Mouse (Mus musculus) intestine, embryonic 16.5 days (tissue): ENCODE data around the gene Alad. TPM values are rescaled to one million over a fixed set of nuclear protein-coding genes. Genes with fewer than 3 reads are reported as not detected.

Experiments
- ATAC-seq: fragments of 200-750 bp; cut with Nextera tagmentation; 2 replicates; pipeline ENCODE4 v1.8.0; 2017; ENCODE audit warnings: moderate TSS enrichment, moderate library complexity
- H3K27ac ChIP-seq: fragments of 300-500 bp; sonication (generic); 2 replicates; pipeline ENCODE4 v1.5.1; 2014; ENCODE audit warnings: mild to moderate bottlenecking, low read length
- H3K27me3 ChIP-seq: fragments of 300-500 bp; sonication (generic); replicated peaks from 2 replicates; pipeline ENCODE4 v1.6.1; 2014; ENCODE audit warnings: low read length, control low read depth, mixed read lengths; ENCODE audit not compliant: control insufficient read depth, insufficient read depth
- H3K36me3 ChIP-seq: fragments of 300-500 bp; sonication (generic); 2 replicates; pipeline ENCODE4 v1.6.1; 2014; ENCODE audit warnings: low read length, control low read depth; ENCODE audit not compliant: control insufficient read depth, insufficient read depth
- H3K4me1 ChIP-seq: fragments of 300-500 bp; sonication (generic); 2 replicates; pipeline ENCODE4 v1.6.1; 2014; ENCODE audit warnings: low read length, control low read depth, mixed read lengths; ENCODE audit not compliant: control insufficient read depth, insufficient read depth
- H3K4me2 ChIP-seq: fragments of 300-500 bp; sonication (generic); 2 replicates; pipeline ENCODE4 v1.6.1; 2014; ENCODE audit warnings: low read depth, low read length, control low read depth
- H3K4me3 ChIP-seq: fragments of 300-500 bp; sonication (generic); 2 replicates; pipeline ENCODE4 v1.5.1; 2014; ENCODE audit warnings: mild to moderate bottlenecking, low read length
- H3K9ac ChIP-seq: fragments of 300-500 bp; sonication (generic); 2 replicates; pipeline ENCODE4 v1.6.1; 2014; ENCODE audit warnings: low read depth, low read length
- H3K9me3 ChIP-seq: fragments of 300-500 bp; sonication (generic); 2 replicates; pipeline ENCODE4 v1.6.1; 2016; ENCODE audit warnings: low read length, control low read depth; ENCODE audit not compliant: control insufficient read depth
- WGBS: fragments of 180-500 bp; shearing (Covaris S2); extraction: QIAGEN DNeasy Blood & Tissue Kit; methylation state at CpG from one replicate; pipeline ENCODE4 v1.1.7; 2014; 5-methylcytosine and 5-hydroxymethylcytosine counted together
- polyA plus RNA-seq: library from polyadenylated mRNA; unstranded; fragments of >200 nt; fragmentation: Nextera tagmentation; extraction: Ambion mirVana; gene quantifications from 2 replicates; pipeline ENCODE4 v1.2.1, GENCODE M21; 2015

Gene Alad
- polyA plus RNA-seq, 1 experiment from 2014 or later: 191 TPM

DNA sequence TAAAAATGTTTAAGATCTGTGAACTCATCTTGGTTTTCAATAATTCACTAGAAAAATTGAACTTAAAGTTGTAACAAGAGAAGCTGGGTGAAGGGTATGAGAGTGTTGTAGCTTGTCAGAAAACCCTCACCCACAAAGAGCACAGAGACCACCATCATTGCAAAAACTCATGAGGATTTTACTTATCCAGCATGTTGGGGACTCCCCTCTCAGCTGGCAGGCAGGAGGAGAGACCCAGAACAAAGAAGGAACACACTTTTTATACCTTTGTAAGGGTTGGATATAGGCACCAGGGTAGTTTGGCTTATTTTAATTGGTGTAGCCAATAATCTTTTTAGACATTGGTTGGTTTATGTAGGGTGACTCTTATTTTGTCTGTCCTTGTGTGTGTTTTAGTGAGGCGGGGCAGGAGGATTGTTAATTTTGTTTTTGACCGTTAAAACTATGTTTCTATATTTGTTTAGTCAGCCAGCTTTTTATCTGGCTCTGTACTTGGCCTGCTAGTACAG lies 1.2 kb upstream of the Alad start:
- Histone ChIP-seq H3K4me1 (peaks cover 31% of the 10 kb centered on the region), H3K4me3 (no peak overlapping the region), H3K4me2 (no peak overlapping the region; the same call in 1 of the 2 replicates), H3K27me3 (no peaks in the 10 kb centered on the region), H3K36me3 (0 out of 2 replicates have a peak, but pooled peaks cover 2% of the 10 kb centered on the region), H3K27ac (no peak overlapping the region), H3K9me3 (no peaks in the 10 kb centered on the region), H3K9ac (no peak overlapping the region)
- no peak for ATAC-seq
- WGBS: 72% methylated on average over 2 of the region's 2 CpGs

DNA sequence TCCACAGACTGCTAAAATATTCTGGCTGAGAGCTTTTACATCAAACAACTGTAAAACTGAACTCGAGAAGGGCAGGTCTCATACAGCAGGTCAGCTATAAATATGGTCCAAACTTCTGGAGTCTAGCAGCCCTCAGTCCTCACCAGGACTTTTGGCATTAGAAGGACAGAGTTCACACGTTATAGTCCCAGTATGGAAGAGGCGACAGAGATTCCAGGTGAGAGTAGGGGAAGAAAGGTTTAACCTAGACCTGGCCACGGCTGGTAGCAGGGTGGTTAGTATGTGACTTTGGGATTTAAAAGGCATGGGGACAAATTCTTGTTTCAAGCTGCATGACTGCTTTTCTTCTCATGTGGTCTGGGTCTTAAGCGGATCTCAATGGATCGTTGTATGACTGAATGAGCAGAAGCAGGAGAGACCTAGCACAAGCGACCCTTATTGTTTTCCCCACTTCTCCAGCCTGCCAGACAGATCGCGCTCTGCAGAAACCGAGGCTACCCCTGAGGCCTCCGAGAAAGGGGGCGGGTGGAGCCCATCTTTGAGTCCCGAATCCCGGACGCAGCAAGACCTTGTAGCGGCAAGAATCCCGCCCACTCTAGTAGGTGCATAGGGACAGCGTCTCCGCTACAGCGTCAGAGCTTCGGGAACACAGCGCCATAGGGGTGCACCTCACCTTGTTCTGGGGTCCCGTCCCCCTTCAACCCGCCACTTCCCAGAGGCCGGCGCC lies 433 bp downstream of the Alad start:
- Histone ChIP-seq H3K4me2 (peak overlapping the region; percentile 74), H3K27ac (peak overlapping the region; percentile 97), H3K4me1 (peaks cover 41% of the 10 kb centered on the region), H3K4me3 (peak overlapping the region; percentile 87), H3K27me3 (no peaks in the 10 kb centered on the region), H3K9ac (peak overlapping the region; percentile 87), H3K36me3 (0 out of 2 replicates have a peak, but pooled peaks cover 2% of the 10 kb centered on the region), H3K9me3 (no peaks in the 10 kb centered on the region)
- under 1% methylated on average over 26 of the region's 26 CpGs for WGBS
- ATAC-seq: peak; percentile 57

DNA sequence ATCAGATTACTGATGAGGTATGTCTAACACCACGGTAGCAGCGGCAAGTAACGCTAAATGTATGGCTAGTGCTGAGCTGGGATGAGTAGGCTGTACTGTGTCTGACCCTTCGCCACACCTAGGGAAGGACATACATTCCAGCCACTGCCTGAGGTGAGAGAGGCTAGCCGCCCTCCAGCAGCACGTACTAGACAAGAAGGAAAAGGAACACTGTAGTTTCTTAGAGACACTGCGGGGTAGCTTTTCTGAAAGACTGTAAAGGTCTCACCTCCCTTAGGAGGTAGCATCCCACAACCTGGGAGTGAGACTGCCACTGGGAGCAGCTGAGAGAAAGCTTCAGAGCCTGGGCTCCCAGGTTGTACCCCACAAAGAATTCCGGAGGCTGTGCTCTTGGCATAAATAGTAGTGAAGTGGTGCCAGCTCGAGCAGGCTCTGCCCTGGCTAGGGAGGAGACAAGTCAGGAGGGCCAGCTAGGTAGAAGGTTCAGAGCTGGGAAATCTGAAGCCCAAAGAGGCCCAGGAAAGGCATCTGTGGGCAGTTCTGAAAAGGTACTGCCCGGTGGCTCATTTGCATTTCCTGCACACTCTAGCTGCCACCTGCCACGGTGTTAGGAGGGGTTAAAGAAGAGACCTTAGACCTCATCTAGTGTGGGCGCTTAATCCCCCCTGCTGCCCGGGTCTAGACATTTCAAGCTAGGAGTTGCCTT lies 1.1 kb downstream of the Alad start:
- peak overlapping the region; percentile 97 for H3K27ac ChIP-seq
- H3K27me3 ChIP-seq: no peaks in the 10 kb centered on the region
- WGBS: 29% methylated on average over 13 of the region's 13 CpGs
- ATAC-seq: peak; percentile 63
- peak overlapping the region; percentile 87 for H3K4me3 ChIP-seq
- peak overlapping the region; percentile 74 for H3K4me2 ChIP-seq
- peaks cover under 1% of the 10 kb centered on the region; the same call in 1 of the 2 replicates for H3K36me3 ChIP-seq
- peak overlapping the region; percentile 87 for H3K9ac ChIP-seq
- H3K4me1 ChIP-seq: peaks cover 34% of the 10 kb centered on the region
- no peaks in the 10 kb centered on the region for H3K9me3 ChIP-seq

DNA sequence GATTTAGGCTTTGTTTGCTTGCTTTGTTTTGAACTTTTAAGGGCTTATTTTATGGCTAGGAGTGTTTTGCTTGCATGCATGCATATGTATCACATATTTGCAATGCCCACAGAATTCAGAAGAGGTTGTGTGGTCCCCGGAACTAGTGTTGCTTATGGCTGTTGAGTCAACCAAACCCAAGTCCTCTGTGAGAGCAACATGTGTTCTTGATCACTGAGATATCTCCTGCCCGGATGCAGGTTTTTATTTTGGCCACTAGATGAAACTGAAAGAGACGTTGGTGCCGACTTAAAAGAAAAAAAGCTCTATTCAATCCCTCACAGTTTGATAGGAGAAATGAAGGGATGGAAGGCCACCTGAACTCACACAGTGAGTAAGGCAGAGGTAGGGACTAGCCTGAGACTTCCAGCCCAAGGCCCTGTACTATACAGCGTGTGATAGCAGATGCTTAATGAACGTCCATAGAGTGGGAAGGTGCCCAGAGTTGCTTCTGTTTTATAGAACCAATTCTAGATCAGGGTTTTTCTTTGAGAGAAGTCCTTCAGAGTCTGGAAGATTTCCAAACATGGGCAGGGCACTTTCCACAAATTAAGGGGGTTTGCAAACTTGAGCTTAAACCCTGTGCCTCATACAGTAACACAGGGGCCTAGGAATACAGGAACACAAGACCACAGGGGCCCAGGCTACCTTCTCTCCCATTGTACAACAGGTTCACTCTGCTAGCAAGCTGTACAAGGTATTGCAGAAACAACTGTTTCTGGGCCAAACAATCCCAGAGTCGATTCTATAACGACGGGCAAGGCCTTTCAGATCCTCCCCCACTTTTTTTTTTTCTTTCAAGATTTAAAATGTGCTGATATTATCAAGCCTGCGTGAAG lies 1.9 kb downstream of the Alad start:
- H3K27me3 ChIP-seq: no peaks in the 10 kb centered on the region
- ATAC-seq: no peak
- H3K9ac ChIP-seq: peak overlapping the region; percentile 87
- peak overlapping the region; percentile 74 for H3K4me2 ChIP-seq
- 71% methylated on average over 10 of the region's 10 CpGs for WGBS
- no peaks in the 10 kb centered on the region for H3K9me3 ChIP-seq
- peaks cover 32% of the 10 kb centered on the region for H3K4me1 ChIP-seq
- H3K4me3 ChIP-seq: peak overlapping the region; percentile 87
- H3K27ac ChIP-seq: peak overlapping the region; percentile 97
- peaks cover 4% of the 10 kb centered on the region for H3K36me3 ChIP-seq

DNA sequence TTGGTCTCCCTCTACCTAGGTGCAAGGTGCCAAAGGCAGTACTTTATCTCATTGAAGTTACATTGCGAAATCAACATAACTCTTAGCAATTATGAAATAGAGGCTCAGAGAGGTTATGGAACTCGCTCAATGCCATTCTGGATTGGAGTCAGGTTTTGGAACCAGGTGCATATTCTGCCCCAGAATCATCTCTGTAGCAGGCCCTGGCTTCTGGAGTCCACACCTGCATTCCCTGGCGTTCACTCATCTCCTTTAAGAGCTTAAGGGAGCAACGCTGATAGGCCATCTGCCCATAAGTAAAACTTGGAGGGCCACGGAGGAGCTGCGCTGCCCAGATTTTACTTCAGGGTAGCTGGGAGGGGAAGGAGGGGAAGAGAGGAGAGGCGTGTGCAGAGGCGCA lies 2.7 kb downstream of the Alad start:
- peak; percentile 30 for ATAC-seq
- no peak overlapping the region for H3K9ac ChIP-seq
- WGBS: 59% methylated on average over 8 of the region's 8 CpGs
- peaks cover 32% of the 10 kb centered on the region for H3K4me1 ChIP-seq
- no peaks in the 10 kb centered on the region for H3K9me3 ChIP-seq
- no peaks in the 10 kb centered on the region for H3K27me3 ChIP-seq
- peak overlapping the region; percentile 87; the same call in 1 of the 2 replicates for H3K4me3 ChIP-seq
- peak overlapping the region; percentile 74 for H3K4me2 ChIP-seq
- peaks cover 11% of the 10 kb centered on the region for H3K36me3 ChIP-seq
- H3K27ac ChIP-seq: peak overlapping the region; percentile 97

GRCm38 (mm10) chr4:62516579-62516978 lies 3.1 kb downstream of the Alad start:
- peaks cover 16% of the 10 kb centered on the region for H3K36me3 ChIP-seq
- peak overlapping the region; percentile 74 for H3K4me2 ChIP-seq
- H3K9me3 ChIP-seq: no peaks in the 10 kb centered on the region
- 45% methylated on average over 1 of the region's 1 CpGs for WGBS
- peak overlapping the region; percentile 57; the same call in 1 of the 2 replicates for H3K9ac ChIP-seq
- peak; percentile 59 for ATAC-seq
- H3K4me1 ChIP-seq: peaks cover 32% of the 10 kb centered on the region
- no peaks in the 10 kb centered on the region for H3K27me3 ChIP-seq
- peak overlapping the region; percentile 97 for H3K27ac ChIP-seq
- H3K4me3 ChIP-seq: peak overlapping the region; percentile 25

- peak overlapping the region; percentile 74 for H3K4me2 ChIP-seq
- 30% methylated on average over 2 of the region's 2 CpGs for WGBS
- no peaks in the 10 kb centered on the region for H3K9me3 ChIP-seq
- H3K27me3 ChIP-seq: no peaks in the 10 kb centered on the region
- peaks cover 32% of the 10 kb centered on the region for H3K4me1 ChIP-seq
- peak overlapping the region; percentile 25; the same call in 1 of the 2 replicates for H3K4me3 ChIP-seq
- no peak for ATAC-seq
- peak overlapping the region; percentile 97 for H3K27ac ChIP-seq
- H3K9ac ChIP-seq: peak overlapping the region; percentile 57
- H3K36me3 ChIP-seq: peaks cover 20% of the 10 kb centered on the region
Observed at GRCm38 (mm10) chr4:62516079-62516478, 3.6 kb downstream of the Alad start.

DNA sequence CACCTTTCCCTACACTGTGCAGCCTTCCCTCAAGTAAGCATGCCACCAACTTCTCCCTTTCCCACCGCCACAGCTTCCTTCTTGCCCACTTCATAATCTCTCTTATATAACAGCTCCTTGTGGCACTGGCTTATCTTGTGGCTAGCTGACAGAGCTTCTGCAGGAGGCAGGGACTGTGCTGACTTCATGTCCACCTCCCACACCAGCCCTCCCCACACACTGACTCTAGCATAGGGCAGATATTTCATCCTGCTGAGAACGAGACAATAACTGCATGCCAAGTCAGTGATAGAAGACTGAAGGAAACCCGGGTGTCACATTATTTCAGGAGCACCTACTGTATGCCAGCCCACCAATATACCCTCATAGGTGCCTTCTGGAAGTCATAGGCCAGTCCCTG lies 4.2 kb downstream of the Alad start:
- WGBS: 67% methylated on average over 3 of the region's 3 CpGs
- Histone ChIP-seq H3K9ac (peak overlapping the region; percentile 57; the same call in 1 of the 2 replicates), H3K4me2 (peak overlapping the region; percentile 74), H3K36me3 (peaks cover 25% of the 10 kb centered on the region), H3K27me3 (no peaks in the 10 kb centered on the region), H3K4me1 (peaks cover 32% of the 10 kb centered on the region), H3K27ac (peak overlapping the region; percentile 64), H3K9me3 (no peaks in the 10 kb centered on the region), H3K4me3 (peak overlapping the region; percentile 25; the same call in 1 of the 2 replicates)
- no peak for ATAC-seq
